Mouse (Mus musculus): Measurements from ENCODE around the gene Zbp1. TPM values are rescaled to one million over a fixed set of nuclear protein-coding genes. Genes with fewer than 3 reads are reported as not detected.

Gene Zbp1
- polyA plus RNA-seq, 1 experiment from 2014 or later: not detected

GRCm38 (mm10) chr2:173175703-173176102 is 43.0 kb downstream of the Zbp1 start:
- Histone ChIP-seq H3K27ac (replicated peaks in 1 of 2; ENCODE audit: control insufficient read depth in 1 of 2, insufficient read depth in 1 of 2, low read depth in 2 of 2, low read length in 2 of 2) (no peak overlapping the region), H3K9me3 (ENCODE audit: control insufficient read depth, low read length) (peaks cover 4% of the 10 kb centered on the region; the same call in 1 of the 2 replicates), H3K9ac (ENCODE audit: low read length) (no peak overlapping the region), H3K27me3 (ENCODE audit: control insufficient read depth, insufficient read depth, low read length) (peaks cover 2% of the 10 kb centered on the region; the same call in 1 of the 2 replicates), H3K4me2 (ENCODE audit: low read length) (no peak overlapping the region), H3K4me1 (ENCODE audit: control insufficient read depth in 2 of 2, insufficient read depth in 2 of 2, low read length in 2 of 2) (peaks cover 23 to 25% of the 10 kb centered on the region in 2 experiments), H3K4me3 (ENCODE audit: control insufficient read depth in 1 of 2, insufficient read depth in 1 of 2, low read depth in 1 of 2, low read length in 2 of 2) (no peak overlapping the region), H3K36me3 (ENCODE audit: control insufficient read depth, insufficient read depth, low read length) (no peaks in the 10 kb centered on the region)
- no peak for ATAC-seq (ENCODE audit: insufficient number of reproducible peaks, insufficient read depth, low FRiP score, low read depth)
- WGBS: 90% methylated on average over 5 of the region's 5 CpGs

GRCm38 (mm10) chr2:173174569-173174968 is 44.2 kb downstream of the Zbp1 start:
- peaks cover 23 to 25% of the 10 kb centered on the region in 2 experiments for H3K4me1 ChIP-seq (ENCODE audit: control insufficient read depth in 2 of 2, insufficient read depth in 2 of 2, low read length in 2 of 2)
- H3K36me3 ChIP-seq (ENCODE audit: control insufficient read depth, insufficient read depth, low read length): no peaks in the 10 kb centered on the region
- H3K4me3 ChIP-seq (ENCODE audit: control insufficient read depth in 1 of 2, insufficient read depth in 1 of 2, low read depth in 1 of 2, low read length in 2 of 2): no peak overlapping the region
- WGBS: 38% methylated on average over 1 of the region's 1 CpGs
- peak overlapping the region; percentile 63; the same call in 1 of the 2 replicates for H3K4me2 ChIP-seq (ENCODE audit: low read length)
- ATAC-seq (ENCODE audit: insufficient number of reproducible peaks, insufficient read depth, low FRiP score, low read depth): no peak
- H3K27me3 ChIP-seq (ENCODE audit: control insufficient read depth, insufficient read depth, low read length): peaks cover 7% of the 10 kb centered on the region; the same call in 1 of the 2 replicates
- H3K9me3 ChIP-seq (ENCODE audit: control insufficient read depth, low read length): peaks cover 4% of the 10 kb centered on the region; the same call in 1 of the 2 replicates
- no peak overlapping the region for H3K9ac ChIP-seq (ENCODE audit: low read length)
- no peak overlapping the region; a peak in 1 of 4 replicates for H3K27ac ChIP-seq (replicated peaks in 1 of 2; ENCODE audit: control insufficient read depth in 1 of 2, insufficient read depth in 1 of 2, low read depth in 2 of 2, low read length in 2 of 2)

- peak; percentile 60 for ATAC-seq (ENCODE audit: insufficient number of reproducible peaks, insufficient read depth, low FRiP score, low read depth)
- Histone ChIP-seq H3K27ac (replicated peaks in 1 of 2; ENCODE audit: control insufficient read depth in 1 of 2, insufficient read depth in 1 of 2, low read depth in 2 of 2, low read length in 2 of 2) (peak overlapping the region; percentile 85), H3K4me3 (ENCODE audit: control insufficient read depth in 1 of 2, insufficient read depth in 1 of 2, low read depth in 1 of 2, low read length in 2 of 2) (peak overlapping the region; percentile 32 to 35), H3K9ac (ENCODE audit: low read length) (peak overlapping the region; percentile 65), H3K36me3 (ENCODE audit: control insufficient read depth, insufficient read depth, low read length) (no peaks in the 10 kb centered on the region), H3K4me2 (ENCODE audit: low read length) (peak overlapping the region; percentile 63), H3K9me3 (ENCODE audit: control insufficient read depth, low read length) (peaks cover 4% of the 10 kb centered on the region; the same call in 1 of the 2 replicates), H3K4me1 (ENCODE audit: control insufficient read depth in 2 of 2, insufficient read depth in 2 of 2, low read length in 2 of 2) (peaks cover 23 to 25% of the 10 kb centered on the region in 2 experiments), H3K27me3 (ENCODE audit: control insufficient read depth, insufficient read depth, low read length) (peaks cover 7% of the 10 kb centered on the region; the same call in 1 of the 2 replicates)
- 5% methylated on average over 22 of the region's 22 CpGs for WGBS
Measured at GRCm38 (mm10) chr2:173173521-173174511, 44.9 kb downstream of the Zbp1 start.

- ATAC-seq (ENCODE audit: insufficient number of reproducible peaks, insufficient read depth, low FRiP score, low read depth): no peak
- Histone ChIP-seq H3K36me3 (ENCODE audit: control insufficient read depth, insufficient read depth, low read length) (no peaks in the 10 kb centered on the region), H3K9ac (ENCODE audit: low read length) (no peak overlapping the region), H3K4me1 (ENCODE audit: control insufficient read depth in 2 of 2, insufficient read depth in 2 of 2, low read length in 2 of 2) (peaks cover 23 to 25% of the 10 kb centered on the region in 2 experiments), H3K4me2 (ENCODE audit: low read length) (peak overlapping the region; percentile 63), H3K27me3 (ENCODE audit: control insufficient read depth, insufficient read depth, low read length) (peaks cover 7% of the 10 kb centered on the region; the same call in 1 of the 2 replicates), H3K9me3 (ENCODE audit: control insufficient read depth, low read length) (peaks cover 4% of the 10 kb centered on the region; the same call in 1 of the 2 replicates), H3K27ac (replicated peaks in 1 of 2; ENCODE audit: control insufficient read depth in 1 of 2, insufficient read depth in 1 of 2, low read depth in 2 of 2, low read length in 2 of 2) (peak overlapping the region; percentile 46 to 85; a peak in 3 of 4 replicates), H3K4me3 (ENCODE audit: control insufficient read depth in 1 of 2, insufficient read depth in 1 of 2, low read depth in 1 of 2, low read length in 2 of 2) (no peak overlapping the region)
- WGBS: 42% methylated on average over 2 of the region's 2 CpGs
Measured at GRCm38 (mm10) chr2:173173008-173173407, 45.7 kb downstream of the Zbp1 start.

GRCm38 (mm10) chr2:173172386-173172785 is 46.3 kb downstream of the Zbp1 start:
- Histone ChIP-seq H3K4me2 (ENCODE audit: low read length) (no peak overlapping the region), H3K4me1 (ENCODE audit: control insufficient read depth in 2 of 2, insufficient read depth in 2 of 2, low read length in 2 of 2) (peaks cover 23 to 25% of the 10 kb centered on the region in 2 experiments), H3K36me3 (ENCODE audit: control insufficient read depth, insufficient read depth, low read length) (no peaks in the 10 kb centered on the region), H3K27ac (replicated peaks in 1 of 2; ENCODE audit: control insufficient read depth in 1 of 2, insufficient read depth in 1 of 2, low read depth in 2 of 2, low read length in 2 of 2) (no peak overlapping the region), H3K27me3 (ENCODE audit: control insufficient read depth, insufficient read depth, low read length) (peaks cover 7% of the 10 kb centered on the region; the same call in 1 of the 2 replicates), H3K9ac (ENCODE audit: low read length) (no peak overlapping the region), H3K9me3 (ENCODE audit: control insufficient read depth, low read length) (peaks cover 4% of the 10 kb centered on the region; the same call in 1 of the 2 replicates), H3K4me3 (ENCODE audit: control insufficient read depth in 1 of 2, insufficient read depth in 1 of 2, low read depth in 1 of 2, low read length in 2 of 2) (no peak overlapping the region)
- WGBS: 94% methylated on average over 1 of the region's 1 CpGs
- ATAC-seq (ENCODE audit: insufficient number of reproducible peaks, insufficient read depth, low FRiP score, low read depth): no peak

- peaks cover 7% of the 10 kb centered on the region; the same call in 1 of the 2 replicates for H3K27me3 ChIP-seq (ENCODE audit: control insufficient read depth, insufficient read depth, low read length)
- H3K9ac ChIP-seq (ENCODE audit: low read length): peak overlapping the region; percentile 67; the same call in 1 of the 2 replicates
- no peak overlapping the region for H3K4me3 ChIP-seq (ENCODE audit: control insufficient read depth in 1 of 2, insufficient read depth in 1 of 2, low read depth in 1 of 2, low read length in 2 of 2)
- peak overlapping the region; percentile 68 for H3K4me2 ChIP-seq (ENCODE audit: low read length)
- no peak for ATAC-seq (ENCODE audit: insufficient number of reproducible peaks, insufficient read depth, low FRiP score, low read depth)
- peaks cover 4% of the 10 kb centered on the region; the same call in 1 of the 2 replicates for H3K9me3 ChIP-seq (ENCODE audit: control insufficient read depth, low read length)
- no peaks in the 10 kb centered on the region for H3K36me3 ChIP-seq (ENCODE audit: control insufficient read depth, insufficient read depth, low read length)
- peaks cover 23 to 25% of the 10 kb centered on the region in 2 experiments for H3K4me1 ChIP-seq (ENCODE audit: control insufficient read depth in 2 of 2, insufficient read depth in 2 of 2, low read length in 2 of 2)
- peak overlapping the region in 1 of 2 experiments; percentile 24; a peak in 1 of 4 replicates for H3K27ac ChIP-seq (replicated peaks in 1 of 2; ENCODE audit: control insufficient read depth in 1 of 2, insufficient read depth in 1 of 2, low read depth in 2 of 2, low read length in 2 of 2)
- 84% methylated on average over 5 of the region's 5 CpGs for WGBS
Measured at GRCm38 (mm10) chr2:173171956-173172355, 46.8 kb downstream of the Zbp1 start.

- Histone ChIP-seq H3K9me3 (ENCODE audit: control insufficient read depth, low read length) (peaks cover 4% of the 10 kb centered on the region; the same call in 1 of the 2 replicates), H3K4me2 (ENCODE audit: low read length) (peak overlapping the region; percentile 68), H3K4me3 (ENCODE audit: control insufficient read depth in 1 of 2, insufficient read depth in 1 of 2, low read depth in 1 of 2, low read length in 2 of 2) (peak overlapping the region; percentile 7 to 24; a peak in 3 of 4 replicates), H3K4me1 (ENCODE audit: control insufficient read depth in 2 of 2, insufficient read depth in 2 of 2, low read length in 2 of 2) (peaks cover 23 to 25% of the 10 kb centered on the region in 2 experiments), H3K27ac (replicated peaks in 1 of 2; ENCODE audit: control insufficient read depth in 1 of 2, insufficient read depth in 1 of 2, low read depth in 2 of 2, low read length in 2 of 2) (peak overlapping the region in 1 of 2 experiments; percentile 24; a peak in 1 of 4 replicates), H3K36me3 (ENCODE audit: control insufficient read depth, insufficient read depth, low read length) (no peaks in the 10 kb centered on the region), H3K9ac (ENCODE audit: low read length) (peak overlapping the region; percentile 67), H3K27me3 (ENCODE audit: control insufficient read depth, insufficient read depth, low read length) (peaks cover 7% of the 10 kb centered on the region; the same call in 1 of the 2 replicates)
- ATAC-seq (ENCODE audit: insufficient number of reproducible peaks, insufficient read depth, low FRiP score, low read depth): no peak
- WGBS: 7% methylated on average over 29 of the region's 30 CpGs
Measured at GRCm38 (mm10) chr2:173171470-173171869, 47.3 kb downstream of the Zbp1 start.

Data from heart, embryonic 14.5 days (tissue).